19 mouse cellular contexts compared by ENCODE assay signal in genomic region chr9:5761215-5761614, GRCm38 (mm10).
"Had no signal": no experiment of that assay in that cellular context is flagged by ENCODE, and none has a peak within 500 bp of the region (broad histone marks: within the 10 kb centered on the region; RNA-seq: fewer than 3 reads in every experiment).

No protein-coding gene starts in this region.

- H3K4me1 ChIP-seq: midbrain, embryonic 10.5 days; midbrain, embryonic 12.5 days; neural tube, embryonic 13.5 days; neural tube, embryonic 15.5 days had no signal

- H3K4me2 ChIP-seq: lung, embryonic 14.5 days; midbrain, embryonic 12.5 days; neural tube, embryonic 13.5 days; neural tube, embryonic 15.5 days had no signal

- DNase-seq: lung, adult 18-20 months; lung, embryonic 14.5 days; lung, postnatal 10 days; lung, postnatal 4 days; midbrain, embryonic 14.5 days; retina, postnatal 1 day; right cerebral cortex, adult 18-20 months; right cerebral cortex, postnatal 25 days; right cerebral cortex, postnatal 4 days; spleen, adult 18-20 months; thymus, adult 2 months; thymus, postnatal 25 days; thymus, postnatal 4 days had no signal

- H3K9me3 ChIP-seq: midbrain, embryonic 10.5 days; midbrain, embryonic 12.5 days; neural tube, embryonic 13.5 days had no signal

- ATAC-seq: midbrain, embryonic 16.5 days had no signal

- H3K4me3 ChIP-seq: midbrain, embryonic 10.5 days; midbrain, embryonic 12.5 days; myocyte; neural tube, embryonic 13.5 days; neural tube, embryonic 15.5 days had no signal

- H3K36me3 ChIP-seq: midbrain, embryonic 10.5 days; midbrain, embryonic 12.5 days; neural tube, embryonic 13.5 days; neural tube, embryonic 15.5 days had no signal

- H3K27ac ChIP-seq: midbrain, embryonic 10.5 days; midbrain, embryonic 12.5 days; neural tube, embryonic 13.5 days; neural tube, embryonic 15.5 days had no signal

- H3K9ac ChIP-seq: lung, embryonic 14.5 days; midbrain, embryonic 12.5 days; neural tube, embryonic 13.5 days; neural tube, embryonic 15.5 days had no signal

- H3K27me3 ChIP-seq: midbrain, embryonic 12.5 days; neural tube, embryonic 13.5 days; neural tube, embryonic 15.5 days had no signal
